21 mouse cellular contexts compared by ENCODE assay signal in genomic region chr5:121696761-121697160, GRCm38 (mm10).
"Had no signal": no experiment of that assay in that cellular context is flagged by ENCODE, and none has a peak within 500 bp of the region (broad histone marks: within the 10 kb centered on the region; RNA-seq: fewer than 3 reads in every experiment).

No protein-coding gene starts in this region.

- H3K4me2 ChIP-seq: kidney, embryonic 15.5 days; limb, embryonic 12.5 days; limb, embryonic 15.5 days; liver, embryonic 13.5 days; midbrain, embryonic 12.5 days; midbrain, embryonic 15.5 days; stomach, embryonic 15.5 days had no signal

- H3K27me3 ChIP-seq: kidney, embryonic 15.5 days; limb, embryonic 12.5 days; limb, embryonic 15.5 days; liver, embryonic 13.5 days; midbrain, embryonic 12.5 days; midbrain, embryonic 15.5 days; stomach, embryonic 15.5 days had no signal

- ATAC-seq: midbrain, embryonic 15.5 days had no signal

- DNase-seq: kidney, adult 11 months; kidney, adult 8-10 months; kidney, postnatal 10 days; kidney, postnatal 36 days; layer of hippocampus, postnatal 36 days; left cerebral cortex, postnatal 4 days; liver, embryonic 13.5 days; lung, adult 2 months; lung, postnatal 14 days; lung, postnatal 4 days; right cerebral cortex, postnatal 25 days; spleen, adult 18-20 months; thymus, adult 2 months; thymus, postnatal 14 days; thymus, postnatal 4 days had no signal

- H3K9me3 ChIP-seq: kidney, embryonic 15.5 days; limb, embryonic 12.5 days; limb, embryonic 15.5 days; liver, embryonic 13.5 days; midbrain, embryonic 12.5 days; midbrain, embryonic 15.5 days; stomach, embryonic 15.5 days had no signal

- H3K27ac ChIP-seq: kidney, embryonic 15.5 days; limb, embryonic 12.5 days; limb, embryonic 15.5 days; liver, embryonic 13.5 days; midbrain, embryonic 12.5 days; midbrain, embryonic 15.5 days; stomach, embryonic 15.5 days had no signal

- H3K9ac ChIP-seq: kidney, embryonic 15.5 days; limb, embryonic 12.5 days; limb, embryonic 15.5 days; liver, embryonic 13.5 days; midbrain, embryonic 12.5 days; midbrain, embryonic 15.5 days; stomach, embryonic 15.5 days had no signal

- H3K36me3 ChIP-seq: kidney, embryonic 15.5 days; limb, embryonic 12.5 days; limb, embryonic 15.5 days; liver, embryonic 13.5 days; midbrain, embryonic 12.5 days; midbrain, embryonic 15.5 days; stomach, embryonic 15.5 days had no signal

- H3K4me3 ChIP-seq: kidney, embryonic 15.5 days; limb, embryonic 12.5 days; limb, embryonic 15.5 days; liver, embryonic 13.5 days; midbrain, embryonic 12.5 days; midbrain, embryonic 15.5 days; stomach, embryonic 15.5 days had no signal

- H3K4me1 ChIP-seq: limb, embryonic 12.5 days; midbrain, embryonic 12.5 days; midbrain, embryonic 15.5 days had no signal
